Mouse (Mus musculus) heart, postnatal 4 days (tissue): ENCODE measurements at regions not wholly inside any gene's neighbourhood (a gene's known extent, or its start where the extent isn't known, plus 50 kb on each side); places are given as distances from the start of the nearest gene placed in this dataset.
A peak's percentile ranks its signal among the peaks of the same experiment; 100 is the strongest.

Experiments
- DNase-seq: peaks from one replicate; pipeline ENCODE4 v3.0.0; 2021

GRCm38 (mm10) chr4:19766701-19767100 is 161.4 kb downstream of the Gm12353 start:
- peak; percentile 5 for DNase-seq
